Mouse (Mus musculus): ENCODE results near the gene Pik3cb.

GRCm38 (mm10) chr9:99042641-99043040, 97.8 kb downstream of the Pik3cb start:
- TF ChIP-seq CTCF (IDR thresholded peaks at IDR 0.05; ENCODE audit: low read depth) (no peak), EP300 (optimal IDR thresholded peaks at IDR 0.05) (no peak)
